Mouse (Mus musculus): ENCODE data around the gene Itprip.
A peak's percentile ranks its signal among the peaks of the same experiment; 100 is the strongest.

Gene Itprip

DNA sequence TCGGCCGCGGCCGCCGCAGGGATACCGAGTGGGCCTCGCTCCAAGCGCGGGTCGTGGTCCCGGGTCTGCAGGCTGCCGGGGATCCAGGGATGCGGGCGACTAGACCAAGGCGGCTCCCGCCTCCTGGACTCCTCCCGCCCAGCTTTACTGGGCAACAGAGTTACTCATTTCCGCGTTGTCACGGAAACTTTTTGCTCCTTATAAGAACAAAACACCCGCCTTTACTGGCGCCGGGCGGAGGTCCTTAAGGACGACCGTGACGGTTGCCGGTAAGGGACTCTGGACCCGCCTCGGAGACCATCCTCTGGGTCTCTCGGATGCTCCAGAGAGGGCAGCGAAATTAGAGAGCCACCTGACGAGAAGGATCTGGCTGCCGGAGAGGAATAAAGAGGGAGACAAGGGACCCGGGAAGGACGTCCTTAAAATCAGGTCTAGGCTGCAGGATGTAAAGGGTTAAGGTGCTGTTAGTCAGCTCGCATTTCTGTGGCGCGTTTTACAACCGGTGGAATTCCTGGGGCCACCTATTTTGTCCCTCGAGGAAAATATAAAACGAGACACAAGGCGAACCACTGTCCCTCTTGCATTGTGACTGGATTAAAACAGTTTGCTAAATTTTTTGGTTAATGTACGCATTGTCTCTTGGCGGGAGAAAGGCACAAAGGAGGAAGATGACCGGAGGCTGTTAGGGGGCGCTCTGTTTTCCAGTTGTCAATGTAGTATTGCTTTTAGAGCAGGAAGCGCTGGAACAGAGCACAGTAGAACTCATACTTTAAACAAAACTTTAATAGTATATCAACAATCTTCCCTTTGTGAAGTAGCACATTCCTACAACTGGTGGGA lies at the start of gene Itprip, which contains the start of gene Cfap43:
TSS of gene Itprip (minus strand) at position 174 of the 840 bp plus-strand sequence.
TSS of gene Cfap43 (minus strand) at position 162 of the 840 bp plus-strand sequence.
- DNase-seq (ENCODE audit: low spot score): peak; percentile 49

DNA sequence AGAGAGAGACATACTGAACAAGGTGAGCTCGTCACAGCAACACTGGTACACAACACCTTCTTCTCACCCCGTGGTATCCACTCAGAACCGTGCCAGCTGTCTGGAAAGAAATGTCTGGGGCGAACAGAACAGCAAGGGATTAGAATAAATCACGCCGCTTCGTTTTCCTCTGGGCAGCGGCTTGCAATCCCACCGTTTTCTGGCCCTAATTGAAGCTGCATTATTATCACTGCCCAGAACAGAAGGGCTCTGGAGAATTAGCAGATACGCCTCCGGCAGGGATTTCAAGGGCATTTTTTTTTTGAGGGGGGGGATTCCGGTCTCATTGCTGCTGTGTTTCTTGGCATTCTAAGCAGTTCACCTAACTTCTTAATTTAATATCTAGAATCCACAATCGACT lies 39.1 kb upstream of the Itprip start:
- no peak for DNase-seq (ENCODE audit: low spot score)

DNA sequence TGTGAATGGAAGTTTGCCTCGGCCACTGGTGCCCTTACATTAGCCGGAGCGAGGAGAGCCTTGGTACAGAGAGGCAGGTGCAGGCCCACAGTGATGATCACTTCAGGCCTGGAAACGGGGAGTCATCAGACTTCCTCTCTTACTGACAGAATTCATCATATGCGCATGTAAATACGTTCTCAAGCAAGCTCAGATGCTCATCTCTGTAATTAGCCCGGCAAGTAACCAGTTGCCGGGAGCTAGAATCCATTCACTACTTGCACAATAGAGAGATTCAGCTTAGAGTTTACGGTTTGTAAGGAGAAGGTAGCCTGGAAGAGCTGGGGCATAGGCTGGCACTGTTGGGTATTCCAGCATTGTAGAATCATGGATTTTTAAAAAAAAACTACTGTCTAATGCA lies 34.1 kb upstream of the Itprip start:
- no peak for DNase-seq (ENCODE audit: low spot score)

DNA sequence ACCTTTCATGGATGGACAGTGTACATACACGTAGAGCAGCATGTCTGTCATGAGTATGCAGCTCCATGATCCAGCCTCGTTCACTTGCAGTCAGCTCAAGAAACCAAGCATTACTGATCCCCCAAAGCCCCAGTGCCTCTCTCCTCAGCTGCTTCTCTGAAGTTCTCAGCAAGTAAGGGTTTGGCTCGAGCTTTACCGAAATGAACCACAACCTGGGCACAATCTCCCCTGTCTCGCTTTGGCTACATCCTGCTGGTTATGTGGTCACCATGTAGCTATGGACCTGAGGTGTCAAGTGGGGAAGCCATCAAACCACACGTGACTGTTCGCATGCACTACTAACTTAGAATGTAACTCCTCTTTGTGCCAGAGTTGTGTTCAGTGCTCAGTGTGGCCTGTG lies 31.8 kb upstream of the Itprip start:
- DNase-seq (ENCODE audit: low spot score): no peak

DNA sequence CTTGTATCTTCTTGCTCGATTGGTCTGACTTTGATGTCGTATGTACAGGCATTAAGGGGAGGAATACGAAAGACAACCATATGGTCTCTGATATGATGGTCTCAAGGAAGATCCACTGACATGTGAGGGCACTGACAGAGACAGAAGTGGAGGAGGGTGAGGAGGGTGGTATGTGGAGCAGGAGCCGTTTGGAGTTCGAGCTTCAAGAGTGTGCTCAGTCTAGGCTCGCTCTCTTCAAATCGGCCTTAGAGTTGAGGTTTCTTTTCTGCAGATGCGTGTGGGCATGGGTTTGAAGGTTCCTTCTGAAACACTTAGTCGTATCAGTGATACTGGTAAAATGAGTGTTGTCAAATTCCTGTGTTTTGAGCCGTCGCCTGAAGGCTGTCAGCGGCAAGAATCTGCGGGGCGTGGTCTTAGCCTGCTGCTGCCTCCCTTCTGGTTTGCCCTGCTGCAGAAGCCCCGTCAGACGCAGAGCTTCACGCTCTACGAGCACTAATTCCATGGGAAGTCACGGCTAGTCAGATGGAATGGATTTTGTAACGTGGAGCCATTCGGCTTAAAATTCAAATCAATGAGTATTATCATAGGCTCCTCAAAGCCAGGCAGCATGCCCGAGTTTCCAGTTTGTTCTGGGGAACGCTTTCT lies 27.8 kb upstream of the Itprip start:
- no peak for DNase-seq (ENCODE audit: low spot score)

DNA sequence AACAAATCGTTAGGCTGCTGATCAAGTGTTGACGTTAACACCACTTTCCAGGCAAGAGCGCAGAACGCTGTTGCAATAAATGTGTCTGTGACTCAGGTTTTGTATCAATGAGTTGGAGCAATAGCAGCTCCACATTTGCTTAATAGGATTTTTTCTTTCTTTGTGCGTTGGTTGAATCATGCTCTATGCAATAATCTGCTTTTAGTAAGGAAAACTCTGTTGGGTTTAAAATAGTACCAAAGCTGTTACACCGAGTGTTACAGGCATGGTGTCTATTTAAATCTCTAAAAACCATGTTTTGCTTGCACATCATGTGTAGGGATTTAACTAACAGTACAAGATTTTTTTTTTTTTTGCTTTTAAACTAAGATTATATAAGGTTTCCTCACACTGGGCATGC lies 20.3 kb upstream of the Itprip start:
- DNase-seq (ENCODE audit: low spot score): no peak

DNA sequence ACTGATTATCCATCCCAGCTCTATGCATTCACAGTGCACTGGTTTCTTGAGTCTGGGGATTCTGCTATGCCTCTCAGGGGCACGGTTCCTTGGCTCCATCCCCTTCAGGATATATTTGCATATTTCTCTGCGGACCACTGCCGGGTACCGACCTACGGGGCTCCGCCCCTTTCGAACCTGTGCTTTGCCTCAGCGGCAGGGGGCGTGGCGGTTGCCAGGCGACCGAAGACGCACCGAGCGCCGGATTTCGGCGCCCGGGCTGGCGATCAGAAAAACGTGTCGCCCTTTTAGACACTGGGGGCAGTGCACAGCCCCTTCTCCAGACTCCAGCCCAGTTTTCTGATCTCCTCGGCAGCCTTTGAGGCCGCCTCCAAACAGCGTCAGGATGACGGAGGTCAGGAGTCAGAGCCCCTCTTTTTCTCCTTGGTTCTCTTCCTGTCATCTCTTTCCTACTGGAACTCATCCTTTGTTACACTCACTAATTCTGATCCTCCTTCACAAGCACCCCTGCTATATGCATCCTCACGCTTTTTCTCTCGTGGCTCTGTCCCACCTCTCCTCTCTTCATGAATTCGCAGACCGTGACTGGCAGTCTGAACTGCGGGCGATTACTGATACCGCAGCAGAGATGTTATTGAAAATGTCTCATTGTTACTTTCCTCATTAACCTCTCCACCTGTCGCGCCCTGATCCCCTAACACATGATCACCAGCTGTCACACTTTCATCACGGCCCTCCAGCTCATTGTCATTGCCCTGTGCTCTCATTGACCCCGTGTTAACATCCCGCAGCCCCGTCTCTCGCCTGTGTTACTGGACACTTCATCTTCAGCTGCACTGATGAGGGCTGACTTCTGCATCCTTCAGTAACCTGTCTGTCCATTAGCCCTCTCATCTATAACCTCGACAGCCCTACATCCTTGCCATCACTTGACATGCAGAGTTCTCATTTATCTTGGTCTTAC lies 18.6 kb upstream of the Itprip start, which contains the start of gene Cfap58:
TSS of gene Cfap58 (plus strand) at position 233 of the 964 bp plus-strand sequence.
- DNase-seq (ENCODE audit: low spot score): no peak

DNA sequence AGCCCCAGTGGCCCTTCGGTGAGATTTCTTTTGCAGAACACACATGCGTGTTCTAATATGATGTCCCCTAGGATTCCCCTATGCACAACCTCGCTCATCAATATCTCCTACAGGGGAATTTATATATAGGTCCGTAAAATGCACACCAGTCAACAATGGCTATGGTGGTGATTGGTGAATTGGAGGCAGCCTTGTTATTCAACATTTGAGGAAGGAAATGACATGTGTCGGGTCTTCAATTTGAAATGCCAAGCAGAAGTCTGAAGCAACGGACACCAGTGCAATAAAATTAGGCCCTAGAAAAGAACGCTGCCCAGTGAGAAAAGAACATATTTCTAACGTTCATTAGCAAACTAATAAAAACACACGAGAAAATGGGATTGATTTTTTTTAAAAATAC lies 17.8 kb upstream of the Itprip start:
- no peak for DNase-seq (ENCODE audit: low spot score)

DNA sequence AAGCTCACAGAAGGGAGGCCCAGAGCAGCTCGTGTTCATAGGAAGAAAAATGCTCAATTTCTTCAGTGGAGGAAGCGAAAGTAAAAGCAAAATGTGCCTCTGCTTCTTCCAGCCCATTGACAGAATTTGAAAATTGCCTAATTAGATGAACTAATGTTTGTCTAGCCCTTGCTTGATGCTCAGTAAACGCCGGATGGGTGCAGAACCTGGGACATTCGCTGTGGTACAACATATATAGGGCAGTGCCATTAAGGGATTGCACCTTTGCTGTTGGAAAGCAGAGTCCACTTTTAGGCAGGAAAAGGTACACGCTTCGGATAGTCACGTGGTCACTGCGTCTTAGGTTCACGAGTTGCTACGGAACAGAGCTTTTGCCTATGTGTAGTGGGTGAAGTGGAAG lies 17.4 kb upstream of the Itprip start:
- DNase-seq (ENCODE audit: low spot score): no peak

DNA sequence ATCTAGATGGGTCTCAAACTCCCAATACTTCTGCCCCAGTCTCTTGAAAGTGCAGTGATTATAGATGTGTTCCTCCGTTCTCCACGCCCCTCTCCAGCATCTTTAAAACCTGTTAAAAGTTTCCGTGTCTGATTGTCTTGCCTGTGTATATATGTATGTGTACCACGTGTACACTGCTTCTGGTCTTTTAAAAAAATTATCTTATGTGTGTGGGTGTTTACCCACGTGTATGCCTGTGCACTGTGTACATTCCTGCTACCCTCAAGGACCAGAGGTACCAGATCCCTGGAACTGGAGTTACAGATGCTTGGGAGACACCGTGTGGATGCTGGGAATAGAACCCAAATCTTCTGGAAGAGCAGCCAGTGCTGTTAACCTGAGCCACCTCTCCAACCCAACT lies 16.4 kb upstream of the Itprip start:
- no peak for DNase-seq (ENCODE audit: low spot score)

DNA sequence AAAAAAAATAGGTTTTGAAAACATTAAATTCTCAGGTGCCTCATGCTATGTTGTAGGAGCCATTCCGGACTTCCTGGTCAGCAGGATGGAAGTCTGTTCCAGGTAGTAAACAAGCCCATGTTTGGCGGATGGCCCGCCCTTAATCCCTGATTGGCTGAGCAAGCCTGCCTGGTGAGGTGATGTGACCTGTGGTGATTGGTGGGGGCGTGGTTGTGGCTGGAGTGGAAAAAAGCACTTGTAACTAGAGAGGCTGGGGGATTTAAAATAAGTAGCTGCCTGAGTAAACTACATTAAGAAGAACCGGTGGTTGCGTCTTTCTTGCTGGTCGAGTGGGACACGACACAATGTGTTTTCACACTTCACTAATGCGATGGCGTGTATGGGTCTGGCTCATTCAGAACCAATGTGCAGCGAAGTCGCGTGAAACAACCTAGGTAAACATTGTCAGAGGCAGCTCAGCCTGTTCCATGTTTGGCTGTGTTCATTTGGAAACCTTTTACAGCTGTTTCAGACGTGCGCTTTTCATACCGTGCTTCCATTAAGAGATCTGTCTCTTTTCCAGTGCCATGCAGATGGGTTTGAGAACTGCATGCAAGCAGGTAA lies 15.6 kb upstream of the Itprip start:
- no peak for DNase-seq (ENCODE audit: low spot score)

DNA sequence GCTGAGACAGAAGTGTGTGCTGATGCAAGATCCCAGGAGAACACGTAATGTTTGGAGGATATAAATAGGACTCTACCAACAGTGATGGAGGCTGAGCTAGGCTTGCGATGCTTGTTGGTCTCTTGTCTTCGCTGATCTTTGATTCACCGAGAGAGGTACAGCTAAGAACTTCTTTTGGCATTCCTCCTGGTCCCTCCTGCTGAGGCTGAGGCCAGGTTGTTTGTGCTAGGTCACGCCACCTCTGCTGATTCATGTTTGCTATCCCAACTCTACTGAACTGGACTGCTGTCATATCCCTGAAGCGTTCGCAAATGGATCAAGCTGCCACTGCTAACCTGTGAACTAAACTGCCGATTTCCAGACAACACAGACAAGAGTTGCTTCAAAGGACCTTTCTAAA lies 15.0 kb upstream of the Itprip start:
- DNase-seq (ENCODE audit: low spot score): no peak

DNA sequence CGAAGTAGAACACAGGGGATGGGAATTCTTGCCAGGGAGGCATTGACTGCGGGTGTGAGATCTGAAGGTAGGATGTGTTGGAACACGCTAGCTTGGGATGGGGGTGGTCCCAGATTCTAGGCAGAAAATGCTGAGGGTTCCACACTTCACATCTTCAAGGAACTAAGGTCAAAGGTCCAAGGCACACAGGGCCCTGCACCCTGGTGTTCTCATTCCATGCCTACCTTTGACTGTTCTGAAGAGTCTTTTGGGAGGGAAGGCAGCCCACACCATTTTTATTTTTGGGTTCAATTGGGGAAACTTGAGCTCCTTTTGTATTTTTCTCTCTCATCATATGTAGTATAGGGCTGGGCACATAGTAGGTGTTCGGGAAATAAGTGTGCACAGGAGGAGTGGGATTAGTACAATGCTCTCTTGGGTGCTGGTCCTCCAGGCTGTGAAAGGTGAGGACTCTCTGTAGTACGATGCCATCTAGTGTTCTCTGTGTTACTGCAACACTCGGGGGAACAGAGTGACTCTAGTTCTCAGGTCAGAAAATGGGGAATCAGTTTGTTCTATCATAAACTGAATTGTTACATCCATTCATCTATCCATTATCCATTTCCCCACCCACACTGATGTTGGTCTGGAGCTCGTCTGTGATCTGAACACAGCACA lies 13.0 kb upstream of the Itprip start:
- no peak for DNase-seq (ENCODE audit: low spot score)

DNA sequence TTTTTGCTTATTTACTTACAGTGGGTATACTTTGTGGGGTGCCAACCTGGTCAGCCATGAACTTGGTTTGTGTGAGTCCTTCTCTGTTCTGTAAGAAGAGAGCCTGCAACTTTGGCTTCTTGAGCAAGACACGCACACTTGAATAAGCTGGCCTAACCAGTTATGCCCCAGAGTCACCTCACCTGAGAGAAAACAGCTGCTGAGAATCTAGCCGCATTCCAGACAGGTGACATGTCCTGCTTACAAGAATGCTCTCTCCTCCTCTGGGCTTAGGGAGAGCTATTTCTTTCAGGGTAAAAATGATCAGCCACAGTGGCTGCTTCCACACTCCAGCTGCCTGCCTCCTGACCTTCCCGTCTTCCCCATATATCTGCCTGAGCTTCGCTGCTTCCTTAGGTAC lies 9.9 kb upstream of the Itprip start:
- DNase-seq (ENCODE audit: low spot score): no peak

DNA sequence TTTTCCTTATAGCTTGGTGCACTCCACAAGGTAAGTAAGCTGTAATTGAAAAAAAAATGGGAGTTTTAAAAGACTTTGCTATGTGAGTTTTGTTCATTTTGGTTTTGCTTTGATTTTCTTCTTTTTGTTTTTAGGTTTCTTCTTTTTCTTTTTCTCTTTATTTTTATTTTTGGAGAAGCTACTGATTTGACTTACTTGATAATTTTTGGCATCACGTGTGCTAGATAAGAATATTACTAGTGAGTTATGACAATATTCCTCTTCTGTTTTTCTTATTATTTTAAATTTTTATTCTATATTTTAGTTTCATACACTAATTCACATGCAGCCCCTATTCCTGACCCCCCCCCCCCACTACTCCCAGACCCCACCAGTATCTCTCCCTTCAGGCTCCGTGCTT lies 7.9 kb upstream of the Itprip start:
- no peak for DNase-seq (ENCODE audit: low spot score)

DNA sequence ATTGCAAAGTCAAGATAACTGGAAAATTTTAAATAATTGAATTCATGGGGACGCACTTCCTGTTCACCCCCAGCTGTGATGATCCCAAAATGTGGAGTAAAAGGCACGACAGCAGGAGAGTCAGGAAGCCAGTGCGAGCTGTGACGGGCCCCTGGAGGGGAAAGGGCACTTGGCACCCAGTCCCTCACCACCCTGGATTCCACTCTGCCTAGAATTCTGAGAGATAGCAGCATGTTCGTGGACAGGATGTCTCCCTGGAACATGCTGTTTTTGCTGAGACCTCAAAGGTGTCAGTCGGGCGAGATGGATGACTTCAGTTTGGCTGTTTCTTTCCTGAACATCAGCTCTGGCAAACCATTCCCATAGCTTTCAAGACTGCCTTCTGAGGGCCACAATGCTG lies 6.7 kb upstream of the Itprip start:
- DNase-seq (ENCODE audit: low spot score): no peak

DNA sequence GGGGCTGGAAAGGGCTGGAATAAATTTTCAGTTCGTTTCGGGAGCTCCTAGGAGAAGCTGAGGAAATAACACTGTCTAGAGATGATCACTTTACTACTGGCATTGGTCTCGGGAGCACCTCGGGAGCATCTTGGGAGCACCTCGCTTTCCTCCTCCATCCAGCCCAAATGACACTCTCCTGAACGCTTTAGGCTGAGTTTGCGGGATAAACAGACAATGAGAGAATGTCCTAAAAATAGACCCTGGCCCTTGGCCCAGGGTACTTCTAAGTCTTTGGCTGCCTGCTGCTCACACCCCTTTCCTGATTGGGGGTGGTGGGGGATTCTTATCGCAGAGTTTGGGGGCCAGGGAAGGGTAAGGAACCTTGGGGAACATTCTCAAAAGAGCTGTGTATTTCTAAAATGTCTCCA lies 872 bp upstream of the Itprip start:
- no peak for DNase-seq (ENCODE audit: low spot score)

DNA sequence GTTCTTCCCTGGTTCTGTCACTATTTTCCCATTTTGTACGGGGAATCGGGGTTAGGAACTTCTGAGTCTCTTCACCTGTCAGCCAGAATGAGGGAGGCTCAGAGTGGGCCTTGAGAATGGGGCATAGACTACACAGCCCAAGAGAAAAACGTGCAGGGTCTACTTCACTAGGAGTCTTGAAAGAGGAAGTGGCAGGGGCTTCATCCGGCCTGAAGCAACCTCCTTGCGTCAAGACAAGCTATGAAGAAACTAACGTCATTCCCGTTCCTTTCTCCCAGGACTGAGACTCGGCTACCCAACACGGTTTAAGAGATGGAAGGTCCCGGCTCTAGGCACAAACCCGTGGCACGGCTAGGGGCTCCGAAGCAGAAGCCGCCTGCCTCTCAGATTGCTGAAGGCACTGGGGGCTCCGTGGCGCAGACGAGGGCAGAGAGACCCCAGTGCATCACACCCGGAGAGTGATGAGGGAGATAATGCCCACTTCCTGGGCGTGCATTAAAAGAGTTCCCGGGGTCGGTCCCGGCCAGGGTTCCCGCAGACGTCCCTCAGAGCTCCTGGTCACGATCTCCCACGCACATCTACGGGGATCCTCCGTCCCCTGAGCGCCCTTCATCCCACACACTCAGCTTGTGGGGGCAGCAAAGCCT lies 521 bp downstream of the Itprip start:
- DNase-seq (ENCODE audit: low spot score): no peak

DNA sequence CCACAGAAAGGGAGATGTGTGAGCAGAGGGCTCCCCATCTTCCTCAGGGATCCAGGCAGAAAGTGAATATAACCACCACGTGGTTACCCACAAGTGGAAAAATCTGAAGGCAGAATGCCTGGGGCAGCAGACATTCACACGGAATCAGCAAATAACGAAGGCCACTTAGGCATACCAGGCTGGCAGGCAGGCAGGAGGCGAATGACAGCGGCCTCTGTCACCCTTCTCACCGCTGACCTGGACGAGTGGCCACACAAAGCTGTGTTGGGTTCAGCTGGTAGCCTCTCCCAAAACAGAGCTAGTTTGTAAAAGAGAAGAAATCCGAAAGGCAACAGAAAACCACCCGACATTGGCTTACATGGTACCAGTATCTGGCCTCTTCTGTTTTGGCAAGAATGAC lies 1.1 kb downstream of the Itprip start:
- no peak for DNase-seq (ENCODE audit: low spot score)

DNA sequence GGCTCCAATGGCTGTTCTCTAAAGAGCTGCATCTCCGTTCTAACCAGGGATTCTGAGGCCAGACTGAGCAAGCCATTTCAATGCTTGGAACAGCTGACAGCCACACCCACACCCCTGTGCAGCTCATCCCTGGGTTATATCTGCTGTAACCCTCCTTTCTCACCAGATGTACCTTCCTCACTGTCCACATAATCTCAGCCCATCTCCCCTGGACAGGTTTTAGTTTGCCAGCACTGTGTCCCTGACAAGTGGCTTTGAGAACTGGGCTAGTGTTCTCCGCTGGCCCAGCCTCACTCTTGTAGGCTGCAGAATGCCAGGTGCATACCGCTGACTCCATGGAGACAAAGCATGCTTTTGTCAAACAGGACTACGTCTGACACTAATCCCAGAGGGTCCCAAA lies 1.7 kb downstream of the Itprip start:
- DNase-seq (ENCODE audit: low spot score): no peak

DNA sequence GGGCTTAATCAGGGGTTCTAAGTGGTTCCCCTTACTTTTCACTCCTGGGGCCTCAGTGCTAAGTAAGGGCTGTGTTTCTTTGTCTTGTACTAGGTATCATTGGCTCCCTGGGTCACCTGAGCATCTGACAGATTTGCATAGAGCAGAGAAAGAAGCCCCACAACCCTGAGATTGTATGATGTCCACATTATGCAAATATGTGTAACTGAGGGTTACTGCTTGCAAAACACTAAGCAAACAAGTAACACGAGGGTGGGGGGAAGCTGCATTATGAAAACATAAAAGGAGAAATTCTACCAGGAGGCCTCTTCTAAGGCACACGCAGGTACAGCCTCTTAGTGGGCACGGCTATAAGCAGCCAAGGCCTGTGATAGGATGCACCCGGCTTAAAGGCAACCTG lies 3.8 kb downstream of the Itprip start:
- DNase-seq (ENCODE audit: low spot score): no peak
